Mouse (Mus musculus): ENCODE measurements at regions not wholly inside any gene's neighbourhood (a gene's known extent, or its start where the extent isn't known, plus 50 kb on each side); places are given as distances from the start of the nearest gene placed in this dataset.

- WGBS, result 73% methylated on average over 7 of the region's 7 CpGs
- Histone ChIP-seq H3K4me3 (no peak overlapping the region), H3K36me3 (no peaks in the 10 kb centered on the region), H3K9me3 (no peaks in the 10 kb centered on the region), H3K4me1 (0 out of 2 replicates have a peak, but pooled peaks cover 2% of the 10 kb centered on the region), H3K9ac (no peak overlapping the region), H3K4me2 (no peak overlapping the region), H3K27me3 (no peaks in the 10 kb centered on the region), H3K27ac (no peak overlapping the region)
- no peak for ATAC-seq (ENCODE audit: borderline replicate concordance, extremely low read depth, low FRiP score, low TSS enrichment)
These were observed 223.3 kb upstream of the Noct start for GRCm38 (mm10) chr3:51000938-51001337.

GRCm38 (mm10) chr3:51002662-51003061 is 221.6 kb upstream of the Noct start:
- Histone ChIP-seq H3K4me2 (no peak overlapping the region), H3K4me1 (0 out of 2 replicates have a peak, but pooled peaks cover 6% of the 10 kb centered on the region), H3K27ac (no peak overlapping the region), H3K9me3 (no peaks in the 10 kb centered on the region), H3K4me3 (no peak overlapping the region), H3K27me3 (no peaks in the 10 kb centered on the region), H3K9ac (no peak overlapping the region), H3K36me3 (no peaks in the 10 kb centered on the region)
- no peak for ATAC-seq (ENCODE audit: borderline replicate concordance, extremely low read depth, low FRiP score, low TSS enrichment)
- WGBS, result 76% methylated on average over 6 of the region's 6 CpGs

GRCm38 (mm10) chr3:51003506-51004170 is 220.6 kb upstream of the Noct start:
- Histone ChIP-seq H3K4me3 (no peak overlapping the region), H3K27ac (no peak overlapping the region), H3K27me3 (no peaks in the 10 kb centered on the region), H3K4me1 (0 out of 2 replicates have a peak, but pooled peaks cover 6% of the 10 kb centered on the region), H3K4me2 (no peak overlapping the region), H3K36me3 (no peaks in the 10 kb centered on the region), H3K9ac (no peak overlapping the region), H3K9me3 (no peaks in the 10 kb centered on the region)
- 74% methylated on average over 8 of the region's 8 CpGs for WGBS
- no peak for ATAC-seq (ENCODE audit: borderline replicate concordance, extremely low read depth, low FRiP score, low TSS enrichment)

- Histone ChIP-seq H3K4me1 (0 out of 2 replicates have a peak, but pooled peaks cover 6% of the 10 kb centered on the region), H3K36me3 (no peaks in the 10 kb centered on the region), H3K9ac (no peak overlapping the region), H3K27me3 (no peaks in the 10 kb centered on the region), H3K27ac (no peak overlapping the region), H3K9me3 (no peaks in the 10 kb centered on the region), H3K4me2 (no peak overlapping the region), H3K4me3 (no peak overlapping the region)
- no peak for ATAC-seq (ENCODE audit: borderline replicate concordance, extremely low read depth, low FRiP score, low TSS enrichment)
- WGBS, result 71% methylated on average over 1 of the region's 1 CpGs
These were observed 220.0 kb upstream of the Noct start for GRCm38 (mm10) chr3:51004216-51004615.

- H3K4me3 ChIP-seq, result no peak overlapping the region
- H3K27me3 ChIP-seq, result no peaks in the 10 kb centered on the region
- ATAC-seq (ENCODE audit: borderline replicate concordance, extremely low read depth, low FRiP score, low TSS enrichment), result no peak
- H3K4me1 ChIP-seq, result 0 out of 2 replicates have a peak, but pooled peaks cover 4% of the 10 kb centered on the region
- H3K36me3 ChIP-seq, result no peaks in the 10 kb centered on the region
- H3K4me2 ChIP-seq, result no peak overlapping the region
- H3K9ac ChIP-seq, result no peak overlapping the region
- 85% methylated on average over 5 of the region's 5 CpGs for WGBS
- H3K9me3 ChIP-seq, result no peaks in the 10 kb centered on the region
- H3K27ac ChIP-seq, result no peak overlapping the region
These were observed 215.1 kb upstream of the Noct start for GRCm38 (mm10) chr3:51009098-51009497.

GRCm38 (mm10) chr3:51019650-51020346 is 204.4 kb upstream of the Noct start:
- 41% methylated on average over 10 of the region's 10 CpGs for WGBS
- peak; percentile 65; the same call in 1 of the 2 replicates for ATAC-seq (ENCODE audit: borderline replicate concordance, extremely low read depth, low FRiP score, low TSS enrichment)
- no peak overlapping the region for H3K4me3 ChIP-seq
- H3K36me3 ChIP-seq, result no peaks in the 10 kb centered on the region
- no peaks in the 10 kb centered on the region for H3K27me3 ChIP-seq
- peak overlapping the region; percentile 64 for H3K27ac ChIP-seq
- no peaks in the 10 kb centered on the region for H3K9me3 ChIP-seq
- H3K4me2 ChIP-seq, result peak overlapping the region; percentile 22
- no peak overlapping the region for H3K9ac ChIP-seq
- H3K4me1 ChIP-seq, result 0 out of 2 replicates have a peak, but pooled peaks cover 4% of the 10 kb centered on the region

GRCm38 (mm10) chr3:51024655-51025054 is 199.6 kb upstream of the Noct start:
- no peak overlapping the region for H3K4me3 ChIP-seq
- H3K4me1 ChIP-seq, result 0 out of 2 replicates have a peak, but pooled peaks cover 8% of the 10 kb centered on the region
- H3K27me3 ChIP-seq, result no peaks in the 10 kb centered on the region
- ATAC-seq (ENCODE audit: borderline replicate concordance, extremely low read depth, low FRiP score, low TSS enrichment), result no peak
- no peaks in the 10 kb centered on the region for H3K9me3 ChIP-seq
- no peak overlapping the region for H3K27ac ChIP-seq
- H3K36me3 ChIP-seq, result no peaks in the 10 kb centered on the region
- no peak overlapping the region for H3K4me2 ChIP-seq
- 58% methylated on average over 6 of the region's 6 CpGs for WGBS
- no peak overlapping the region for H3K9ac ChIP-seq

GRCm38 (mm10) chr3:51031821-51032220 is 192.4 kb upstream of the Noct start:
- no peak overlapping the region for H3K9ac ChIP-seq
- WGBS, result 39% methylated on average over 8 of the region's 8 CpGs
- H3K4me2 ChIP-seq, result no peak overlapping the region
- ATAC-seq (ENCODE audit: borderline replicate concordance, extremely low read depth, low FRiP score, low TSS enrichment), result peak; percentile 79
- H3K4me1 ChIP-seq, result peaks cover 15% of the 10 kb centered on the region
- H3K4me3 ChIP-seq, result no peak overlapping the region
- H3K36me3 ChIP-seq, result no peaks in the 10 kb centered on the region
- no peaks in the 10 kb centered on the region for H3K9me3 ChIP-seq
- H3K27me3 ChIP-seq, result no peaks in the 10 kb centered on the region
- peak overlapping the region; percentile 41; the same call in 1 of the 2 replicates for H3K27ac ChIP-seq

- ATAC-seq (ENCODE audit: borderline replicate concordance, extremely low read depth, low FRiP score, low TSS enrichment), result no peak
- Histone ChIP-seq H3K9ac (no peak overlapping the region), H3K27ac (no peak overlapping the region), H3K9me3 (no peaks in the 10 kb centered on the region), H3K4me1 (peaks cover 19% of the 10 kb centered on the region), H3K4me3 (no peak overlapping the region), H3K36me3 (no peaks in the 10 kb centered on the region), H3K27me3 (no peaks in the 10 kb centered on the region), H3K4me2 (no peak overlapping the region)
- 87% methylated on average over 2 of the region's 2 CpGs for WGBS
These were observed 191.0 kb upstream of the Noct start for GRCm38 (mm10) chr3:51033292-51033691.

- Histone ChIP-seq H3K4me2 (no peak overlapping the region), H3K27me3 (no peaks in the 10 kb centered on the region), H3K36me3 (no peaks in the 10 kb centered on the region), H3K9ac (no peak overlapping the region), H3K4me3 (no peak overlapping the region), H3K9me3 (no peaks in the 10 kb centered on the region), H3K27ac (no peak overlapping the region), H3K4me1 (peaks cover 9% of the 10 kb centered on the region)
- 37% methylated on average over 17 of the region's 17 CpGs for WGBS
- peak; percentile 68; the same call in 1 of the 2 replicates for ATAC-seq (ENCODE audit: borderline replicate concordance, extremely low read depth, low FRiP score, low TSS enrichment)
These were observed 187.4 kb upstream of the Noct start for GRCm38 (mm10) chr3:51036700-51037306.

- H3K4me3 ChIP-seq, result no peak overlapping the region
- no peak overlapping the region for H3K27ac ChIP-seq
- H3K36me3 ChIP-seq, result no peaks in the 10 kb centered on the region
- no peaks in the 10 kb centered on the region for H3K9me3 ChIP-seq
- H3K4me1 ChIP-seq, result 0 out of 2 replicates have a peak, but pooled peaks cover 9% of the 10 kb centered on the region
- 36% methylated on average over 17 of the region's 17 CpGs for whole genome bisulfite sequencing
- ATAC-seq (ENCODE audit: borderline replicate concordance, extremely low read depth, low FRiP score, low TSS enrichment), result no peak
- no peaks in the 10 kb centered on the region for H3K27me3 ChIP-seq
- no peak overlapping the region for H3K9ac ChIP-seq
- H3K4me2 ChIP-seq, result peak overlapping the region; percentile 36
These were observed 181.9 kb upstream of the Noct start for GRCm38 (mm10) chr3:51042223-51042846.
